Mouse (Mus musculus) brain, embryonic 14.5 days (tissue): ENCODE measurements around the gene Ulk3.

ENCODE experiments used
- CTCF ChIP-seq: fragments of 200-500 bp; IDR thresholded peaks from 2 replicates; pipeline ENCODE4 v1.5.1; 2012; ENCODE audit warnings: inconsistent platforms, mild to moderate bottlenecking, moderate library complexity, borderline replicate concordance; ENCODE audit not compliant: insufficient read depth, insufficient read length; ENCODE audit errors: extremely low read depth
- POLR2A ChIP-seq: fragments of 200-500 bp; IDR thresholded peaks from 2 replicates; pipeline ENCODE4 v1.6.1; 2012; ENCODE audit warnings: mild to moderate bottlenecking, inconsistent platforms, borderline replicate concordance; ENCODE audit not compliant: poor library complexity, insufficient read depth, insufficient read length, severe bottlenecking; ENCODE audit errors: extremely low read depth

DNA sequence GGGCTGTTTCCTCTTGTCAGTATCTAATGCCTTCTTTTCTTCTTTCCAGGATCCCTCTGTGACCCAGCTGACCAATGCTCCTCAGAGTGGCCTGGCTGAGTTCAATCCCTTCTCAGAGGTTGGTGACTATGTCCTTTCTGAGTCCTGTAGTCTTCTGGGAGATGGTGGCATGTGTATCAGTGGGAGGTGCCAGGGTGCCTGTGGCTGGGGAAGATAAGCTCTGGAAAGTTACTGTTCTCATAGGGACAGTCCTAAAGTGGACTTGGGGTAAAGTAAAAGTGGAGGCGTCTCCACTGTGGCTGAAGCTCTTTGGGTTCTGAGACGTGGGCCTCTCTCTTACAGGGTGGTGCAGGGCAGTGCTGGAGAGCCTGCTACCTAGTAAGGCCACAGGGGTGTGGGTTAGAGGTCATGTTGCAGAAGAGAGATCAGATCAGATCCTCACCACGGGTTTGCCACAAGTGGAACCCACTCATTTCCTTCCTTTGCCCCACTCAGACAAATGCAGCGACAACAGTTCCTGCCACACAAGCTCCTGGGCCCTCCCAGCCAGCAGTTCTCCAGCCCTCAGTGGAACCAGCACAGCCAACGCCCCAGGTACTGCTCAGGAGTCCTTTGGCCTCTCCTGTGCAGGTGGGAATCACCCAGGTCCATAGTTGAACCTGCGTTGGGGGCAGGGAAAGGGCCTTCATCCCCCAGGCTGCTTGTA lies 12.0 kb upstream of the Ulk3 start:
- TF ChIP-seq CTCF (no peak), POLR2A (no peak)
